Mouse (Mus musculus) bone marrow, adult 2 months (tissue): ENCODE results near the gene Cnn2.

ENCODE experiments used
- CTCF ChIP-seq: fragments of 200-500 bp; IDR thresholded peaks from 2 replicates; pipeline ENCODE4 v1.5.1; 2011; ENCODE audit warnings: low read length, control low read depth; ENCODE audit not compliant: control insufficient read depth, insufficient read depth
- POLR2A ChIP-seq: fragments of 200-500 bp; IDR thresholded peaks from 2 replicates; pipeline ENCODE4 v1.6.1; 2011; ENCODE audit warnings: low read depth, mild to moderate bottlenecking, control low read depth, low read length, borderline replicate concordance; ENCODE audit not compliant: control insufficient read depth

DNA sequence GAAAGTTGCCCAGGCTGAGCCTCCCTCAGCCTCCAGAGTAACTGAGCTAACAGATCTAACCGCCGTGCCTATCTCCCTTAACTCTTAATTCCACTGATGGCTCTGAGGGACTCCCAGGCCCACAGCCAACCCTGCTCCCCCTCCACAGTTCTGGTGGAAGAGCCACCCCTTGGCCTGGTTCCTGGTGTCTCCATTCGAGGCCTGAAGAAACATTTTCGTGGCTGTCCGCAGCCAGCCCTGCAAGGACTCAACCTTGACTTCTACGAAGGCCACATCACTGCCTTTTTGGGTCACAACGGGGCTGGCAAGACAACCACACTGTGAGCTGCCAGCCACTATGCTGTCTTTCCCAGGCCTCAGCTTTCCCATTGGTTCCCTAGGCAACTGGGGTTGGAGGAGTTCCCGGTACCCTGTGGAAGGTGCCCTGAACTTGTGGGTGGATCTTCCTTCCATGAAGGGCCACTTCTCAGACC, 15.9 kb downstream of the Cnn2 start:
- no peak for TF ChIP-seq CTCF
- no peak for TF ChIP-seq POLR2A
